Mouse (Mus musculus): ENCODE data around the gene Tex46. TPM values are rescaled to one million over a fixed set of nuclear protein-coding genes. Genes with fewer than 3 reads are reported as not detected.

Gene Tex46
- polyA plus RNA-seq, 1 experiment from 2014 or later: not detected

- H3K4me3 ChIP-seq (replicated peaks): no peak overlapping the region
- H3K27ac ChIP-seq: no peak overlapping the region
- H3K9me3 ChIP-seq: peaks cover 2% of the 10 kb centered on the region; the same call in 1 of the 2 replicates
- H3K4me1 ChIP-seq (replicated peaks): peaks cover 15% of the 10 kb centered on the region
- ATAC-seq (ENCODE audit: insufficient number of reproducible peaks, insufficient read depth, low FRiP score, low TSS enrichment, low read depth): no peak
- whole genome bisulfite sequencing: 80% methylated on average over 13 of the region's 13 CpGs
- H3K9ac ChIP-seq (replicated peaks): no peak overlapping the region
- no peak overlapping the region for H3K4me2 ChIP-seq
- 0 out of 2 replicates have a peak, but pooled peaks cover 4% of the 10 kb centered on the region for H3K27me3 ChIP-seq
- peaks cover 33% of the 10 kb centered on the region for H3K36me3 ChIP-seq
These were observed 41.8 kb downstream of the Tex46 start for GRCm38 (mm10) chr4:136651882-136652527.

- no peak overlapping the region for H3K27ac ChIP-seq
These were observed 42.3 kb downstream of the Tex46 start for GRCm38 (mm10) chr4:136652528-136652910.

GRCm38 (mm10) chr4:136653019-136653418 lies 42.8 kb downstream of the Tex46 start:
- 78% methylated on average over 6 of the region's 6 CpGs for WGBS
- Histone ChIP-seq H3K36me3 (peaks cover 42% of the 10 kb centered on the region), H3K27me3 (0 out of 2 replicates have a peak, but pooled peaks cover 4% of the 10 kb centered on the region), H3K4me3 (replicated peaks) (no peak overlapping the region), H3K9ac (replicated peaks) (no peak overlapping the region), H3K4me2 (no peak overlapping the region), H3K9me3 (no peaks in the 10 kb centered on the region), H3K4me1 (replicated peaks) (peaks cover 15% of the 10 kb centered on the region), H3K27ac (no peak overlapping the region)
- no peak for ATAC-seq (ENCODE audit: insufficient number of reproducible peaks, insufficient read depth, low FRiP score, low TSS enrichment, low read depth)

More at GRCm38 (mm10) chr4:136652528-136652910, 42.3 kb downstream of the Tex46 start:
- H3K9me3 ChIP-seq: no peaks in the 10 kb centered on the region
- peaks cover 38% of the 10 kb centered on the region for H3K36me3 ChIP-seq
- no peak overlapping the region for H3K4me3 ChIP-seq (replicated peaks)
- H3K27me3 ChIP-seq: 0 out of 2 replicates have a peak, but pooled peaks cover 4% of the 10 kb centered on the region
- peaks cover 15% of the 10 kb centered on the region for H3K4me1 ChIP-seq (replicated peaks)
- ATAC-seq (ENCODE audit: insufficient number of reproducible peaks, insufficient read depth, low FRiP score, low TSS enrichment, low read depth): no peak
- H3K9ac ChIP-seq (replicated peaks): no peak overlapping the region
- H3K4me2 ChIP-seq: no peak overlapping the region
- WGBS: 82% methylated on average over 11 of the region's 11 CpGs

- no peak overlapping the region for H3K27ac ChIP-seq
- H3K9ac ChIP-seq (replicated peaks): no peak overlapping the region
- no peak for ATAC-seq (ENCODE audit: insufficient number of reproducible peaks, insufficient read depth, low FRiP score, low TSS enrichment, low read depth)
- H3K4me1 ChIP-seq (replicated peaks): peaks cover 11% of the 10 kb centered on the region
- no peak overlapping the region for H3K4me3 ChIP-seq (replicated peaks)
- WGBS: 88% methylated on average over 10 of the region's 10 CpGs
- peaks cover 49% of the 10 kb centered on the region for H3K36me3 ChIP-seq
- H3K27me3 ChIP-seq: 0 out of 2 replicates have a peak, but pooled peaks cover 4% of the 10 kb centered on the region
- H3K4me2 ChIP-seq: no peak overlapping the region
- H3K9me3 ChIP-seq: no peaks in the 10 kb centered on the region
These were observed 43.5 kb downstream of the Tex46 start for GRCm38 (mm10) chr4:136653692-136654234.

- H3K27me3 ChIP-seq: no peaks in the 10 kb centered on the region
- no peak overlapping the region for H3K27ac ChIP-seq
- H3K4me1 ChIP-seq (replicated peaks): no peaks in the 10 kb centered on the region
- no peak overlapping the region for H3K4me3 ChIP-seq (replicated peaks)
- no peak overlapping the region for H3K9ac ChIP-seq (replicated peaks)
- ATAC-seq (ENCODE audit: insufficient number of reproducible peaks, insufficient read depth, low FRiP score, low TSS enrichment, low read depth): no peak
- peaks cover 74% of the 10 kb centered on the region for H3K36me3 ChIP-seq
- 80% methylated on average over 3 of the region's 3 CpGs for WGBS
- no peak overlapping the region for H3K4me2 ChIP-seq
- H3K9me3 ChIP-seq: no peaks in the 10 kb centered on the region
These were observed 47.7 kb downstream of the Tex46 start for GRCm38 (mm10) chr4:136657914-136658313.

Small RNAs within 50 kb of the gene (microRNA-seq; reads per million reads assigned to microRNA genes)
- not detected for gene Gm22180

Other genes with a start within 250 kb of the Tex46 start
- 0.11 and 0.17 TPM in 2 replicates for gene Htr1d, start 186.9 kb upstream of the Tex46 start, polyA plus RNA-seq (2016; fragmentation: Nextera tagmentation; extraction: Ambion mirVana)
- 0.19 TPM in 1 of 2 replicates, not detected in the other for gene 6030445D17Rik, start 148.2 kb upstream of the Tex46 start, polyA plus RNA-seq (2016; fragmentation: Nextera tagmentation; extraction: Ambion mirVana)
- 131 and 144 TPM in 2 replicates for gene Luzp1, start 140.7 kb upstream of the Tex46 start, polyA plus RNA-seq (2016; fragmentation: Nextera tagmentation; extraction: Ambion mirVana)
- 78.4 and 79.7 TPM in 2 replicates for gene Kdm1a, start 7.7 kb upstream of the Tex46 start, polyA plus RNA-seq (2016; fragmentation: Nextera tagmentation; extraction: Ambion mirVana)
- gene Lactbl1, start 12.2 kb downstream of the Tex46 start, polyA plus RNA-seq (2016; fragmentation: Nextera tagmentation; extraction: Ambion mirVana): not detected in 2 replicates
- 13.7 and 16.9 TPM in 2 replicates for gene Ephb2, start 225.6 kb downstream of the Tex46 start, polyA plus RNA-seq (2016; fragmentation: Nextera tagmentation; extraction: Ambion mirVana)